Mouse (Mus musculus): ENCODE data around the gene Prr19. TPM values are rescaled to one million over a fixed set of nuclear protein-coding genes. Genes with fewer than 3 reads are reported as not detected.

The Prr19 gene
- polyA plus RNA-seq, 1 experiment from 2014 or later: 0.69 TPM

DNA sequence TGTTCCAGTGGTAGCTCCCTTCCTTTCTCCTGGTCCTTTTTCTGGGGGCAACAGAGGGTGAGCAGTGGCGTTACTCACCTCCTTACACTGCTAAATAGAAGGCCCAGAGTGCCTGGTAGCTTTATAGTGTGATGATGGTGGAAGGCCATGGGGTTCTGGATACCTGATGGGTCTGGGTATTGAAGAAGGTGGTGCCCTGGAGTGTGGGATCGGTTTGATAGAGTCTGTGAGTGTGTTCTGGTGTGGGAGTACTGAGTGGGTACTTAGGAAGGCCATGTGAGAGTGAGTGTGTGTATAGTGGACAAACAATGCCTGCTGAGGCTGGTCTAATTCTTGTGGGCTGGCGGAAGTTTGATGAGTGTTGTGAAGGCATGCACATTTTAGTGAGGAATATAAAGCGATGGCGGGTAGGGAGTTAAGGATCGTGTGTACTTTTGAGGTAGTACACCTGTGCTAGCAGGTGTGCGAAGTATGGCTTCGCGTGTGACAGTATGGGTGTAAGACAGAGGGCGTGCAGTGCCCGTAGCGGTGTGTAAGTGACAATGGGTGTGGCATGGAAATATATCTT lies 20.0 kb upstream of the Prr19 start:
- peak overlapping the region; percentile 74 for H3K4me3 ChIP-seq (ENCODE audit: low read length)
- peak overlapping the region; percentile 58 for H3K4me2 ChIP-seq (replicated peaks; ENCODE audit: low read depth, low read length)
- peaks cover 16% of the 10 kb centered on the region for H3K36me3 ChIP-seq (ENCODE audit: control insufficient read depth, insufficient read depth, low read length)
- H3K9ac ChIP-seq (ENCODE audit: low read depth, low read length): peak overlapping the region; percentile 48; the same call in 1 of the 2 replicates
- H3K27ac ChIP-seq (ENCODE audit: low read depth, low read length): peak overlapping the region; percentile 98
- no peaks in the 10 kb centered on the region for H3K9me3 ChIP-seq (ENCODE audit: control insufficient read depth, low read length)
- no peaks in the 10 kb centered on the region for H3K27me3 ChIP-seq (ENCODE audit: control insufficient read depth, insufficient read depth, low read length)
- peaks cover 49% of the 10 kb centered on the region for H3K4me1 ChIP-seq (ENCODE audit: control insufficient read depth, insufficient read depth, low read length)
- ATAC-seq (ENCODE audit: low FRiP score, low TSS enrichment): 0 out of 2 replicates have a peak, but pooled peaks have one; percentile 3
- WGBS: 24% methylated on average over 12 of the region's 12 CpGs

DNA sequence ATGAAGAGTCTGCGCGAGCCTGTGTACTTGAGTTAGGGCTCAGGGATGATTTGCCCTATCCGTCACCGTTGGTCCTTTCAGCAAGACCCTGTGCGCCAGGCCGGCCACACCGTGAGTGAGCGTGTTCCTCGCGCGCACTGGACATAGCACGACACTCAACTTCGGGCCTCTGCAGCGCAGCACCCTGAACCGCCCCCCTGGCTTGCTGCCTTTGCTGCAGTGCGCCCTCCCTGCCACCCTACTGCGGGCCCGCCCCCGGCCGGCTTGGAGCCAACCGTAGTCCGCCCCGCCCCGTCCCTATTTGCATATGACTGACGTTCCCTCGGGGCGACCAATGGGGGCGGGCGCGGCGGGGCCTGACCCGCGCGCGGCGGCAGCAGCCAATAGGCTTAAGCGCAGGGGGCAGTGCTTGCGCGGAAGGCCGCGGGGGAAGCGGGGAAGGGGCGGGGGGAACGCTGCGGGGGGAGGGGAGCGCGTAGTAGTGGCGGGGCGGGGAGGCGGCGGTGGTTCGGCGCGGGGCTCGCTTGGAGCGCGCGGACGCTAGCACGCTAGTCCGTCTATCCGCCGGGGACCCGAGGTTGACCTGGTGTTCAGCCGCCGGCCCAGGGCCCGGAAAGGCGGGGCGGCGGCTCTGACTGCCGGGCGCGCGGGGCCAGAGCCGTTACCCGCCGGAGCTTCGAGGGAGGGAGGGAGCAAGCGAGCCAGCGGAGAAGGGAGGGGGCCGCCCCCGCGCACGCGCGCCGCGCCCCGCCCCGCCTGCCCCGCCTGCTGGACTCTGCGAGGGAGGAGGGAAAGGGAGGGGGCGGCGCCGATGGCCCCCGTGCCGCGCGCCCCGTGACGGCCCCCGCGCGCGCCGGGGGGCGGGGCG lies 19.2 kb upstream of the Prr19 start:
- Histone ChIP-seq H3K27ac (ENCODE audit: low read depth, low read length) (peak overlapping the region; percentile 98), H3K27me3 (ENCODE audit: control insufficient read depth, insufficient read depth, low read length) (no peaks in the 10 kb centered on the region), H3K9ac (ENCODE audit: low read depth, low read length) (peak overlapping the region; percentile 81), H3K4me1 (ENCODE audit: control insufficient read depth, insufficient read depth, low read length) (peaks cover 49% of the 10 kb centered on the region), H3K4me2 (replicated peaks; ENCODE audit: low read depth, low read length) (peak overlapping the region; percentile 87), H3K36me3 (ENCODE audit: control insufficient read depth, insufficient read depth, low read length) (peaks cover 24% of the 10 kb centered on the region), H3K4me3 (ENCODE audit: low read length) (peak overlapping the region; percentile 74), H3K9me3 (ENCODE audit: control insufficient read depth, low read length) (no peaks in the 10 kb centered on the region)
- peak; percentile 78 for ATAC-seq (ENCODE audit: low FRiP score, low TSS enrichment)
- 1% methylated on average over 58 of the region's 108 CpGs for WGBS

DNA sequence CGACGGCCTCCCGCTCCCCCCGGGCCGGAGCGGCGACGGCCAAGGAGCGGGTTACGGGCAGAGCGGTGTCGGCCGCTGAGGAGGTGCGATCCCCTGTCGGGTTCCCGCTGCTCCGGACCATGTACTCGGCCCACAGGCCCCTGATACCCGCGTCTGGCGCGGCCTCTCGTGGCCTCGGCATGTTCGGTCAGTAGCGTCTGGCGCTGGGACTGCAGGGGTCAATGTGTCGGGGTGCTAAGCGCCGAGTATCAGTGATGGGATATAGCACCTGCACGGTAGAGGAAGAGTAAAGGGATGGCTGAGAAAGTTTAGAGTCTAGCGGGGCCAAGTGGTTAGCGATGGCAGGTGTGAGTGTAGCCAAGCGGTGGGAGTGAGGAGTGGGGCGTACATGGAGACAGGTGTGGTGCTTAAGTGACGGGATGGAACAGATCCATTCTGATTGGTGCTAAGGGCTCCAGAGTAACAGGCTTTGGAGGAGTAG lies 18.4 kb upstream of the Prr19 start:
- Histone ChIP-seq H3K27ac (ENCODE audit: low read depth, low read length) (peak overlapping the region; percentile 98), H3K4me2 (replicated peaks; ENCODE audit: low read depth, low read length) (peak overlapping the region; percentile 87), H3K27me3 (ENCODE audit: control insufficient read depth, insufficient read depth, low read length) (no peaks in the 10 kb centered on the region), H3K9me3 (ENCODE audit: control insufficient read depth, low read length) (no peaks in the 10 kb centered on the region), H3K9ac (ENCODE audit: low read depth, low read length) (peak overlapping the region; percentile 81), H3K4me3 (ENCODE audit: low read length) (peak overlapping the region; percentile 74), H3K4me1 (ENCODE audit: control insufficient read depth, insufficient read depth, low read length) (peaks cover 42% of the 10 kb centered on the region), H3K36me3 (ENCODE audit: control insufficient read depth, insufficient read depth, low read length) (peaks cover 32% of the 10 kb centered on the region)
- ATAC-seq (ENCODE audit: low FRiP score, low TSS enrichment): peak; percentile 13
- under 1% methylated on average over 28 of the region's 36 CpGs for WGBS

DNA sequence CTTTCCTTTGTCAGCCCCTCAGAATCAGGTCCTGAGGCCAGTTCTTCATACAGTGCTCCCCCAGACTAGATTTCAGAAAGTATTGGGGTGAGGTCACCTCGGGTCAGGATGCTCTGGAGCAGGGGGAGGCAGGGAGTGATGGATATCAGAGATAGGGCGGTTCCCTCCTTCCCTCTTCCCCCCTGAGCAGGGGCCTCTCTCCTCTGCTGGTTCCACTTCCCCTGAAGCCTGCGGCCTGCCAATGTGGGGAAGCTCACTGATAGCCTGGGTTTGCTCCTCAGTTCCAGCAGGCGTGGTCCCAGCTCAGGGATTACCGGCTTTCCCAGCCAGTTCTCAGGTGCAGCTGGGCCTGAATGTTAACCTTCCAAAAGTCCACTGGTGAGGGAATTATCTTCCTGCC lies 17.6 kb upstream of the Prr19 start:
- H3K4me2 ChIP-seq (replicated peaks; ENCODE audit: low read depth, low read length): peak overlapping the region; percentile 87
- H3K27me3 ChIP-seq (ENCODE audit: control insufficient read depth, insufficient read depth, low read length): no peaks in the 10 kb centered on the region
- peak overlapping the region; percentile 81; the same call in 1 of the 2 replicates for H3K9ac ChIP-seq (ENCODE audit: low read depth, low read length)
- 9% methylated on average over 5 of the region's 5 CpGs for WGBS
- peaks cover 40% of the 10 kb centered on the region for H3K36me3 ChIP-seq (ENCODE audit: control insufficient read depth, insufficient read depth, low read length)
- no peak for ATAC-seq (ENCODE audit: low FRiP score, low TSS enrichment)
- peaks cover 39% of the 10 kb centered on the region for H3K4me1 ChIP-seq (ENCODE audit: control insufficient read depth, insufficient read depth, low read length)
- H3K9me3 ChIP-seq (ENCODE audit: control insufficient read depth, low read length): no peaks in the 10 kb centered on the region
- H3K27ac ChIP-seq (ENCODE audit: low read depth, low read length): peak overlapping the region; percentile 30; the same call in 1 of the 2 replicates
- H3K4me3 ChIP-seq (ENCODE audit: low read length): peak overlapping the region; percentile 74

DNA sequence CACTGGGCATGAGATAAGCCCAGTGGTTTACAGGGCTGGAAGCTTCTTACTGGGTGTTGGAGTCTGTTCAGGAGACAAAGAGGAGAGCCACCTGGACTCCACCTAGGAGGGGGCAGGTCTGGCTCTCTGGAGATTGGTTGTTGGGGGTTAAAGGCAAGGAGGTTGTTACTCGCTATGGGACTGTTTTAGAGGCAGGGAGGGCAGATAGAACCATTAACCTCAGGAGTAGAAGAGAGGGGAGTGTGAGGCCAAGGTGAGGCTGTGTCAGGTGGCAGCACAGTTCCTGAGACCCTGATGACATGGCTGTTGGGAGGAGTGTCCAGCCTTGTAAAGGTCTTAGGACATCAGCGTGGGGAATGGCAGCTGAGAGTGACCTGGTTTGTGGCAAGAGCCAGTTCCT lies 17.0 kb upstream of the Prr19 start:
- Histone ChIP-seq H3K9me3 (ENCODE audit: control insufficient read depth, low read length) (no peaks in the 10 kb centered on the region), H3K27ac (ENCODE audit: low read depth, low read length) (0 out of 2 replicates have a peak overlapping the region, but pooled peaks have one; percentile 30), H3K36me3 (ENCODE audit: control insufficient read depth, insufficient read depth, low read length) (peaks cover 46% of the 10 kb centered on the region), H3K4me3 (ENCODE audit: low read length) (peak overlapping the region; percentile 74; the same call in 1 of the 2 replicates), H3K27me3 (ENCODE audit: control insufficient read depth, insufficient read depth, low read length) (no peaks in the 10 kb centered on the region), H3K4me1 (ENCODE audit: control insufficient read depth, insufficient read depth, low read length) (peaks cover 39% of the 10 kb centered on the region), H3K9ac (ENCODE audit: low read depth, low read length) (peak overlapping the region; percentile 81; the same call in 1 of the 2 replicates), H3K4me2 (replicated peaks; ENCODE audit: low read depth, low read length) (peak overlapping the region; percentile 87)
- ATAC-seq (ENCODE audit: low FRiP score, low TSS enrichment): no peak
- 36% methylated on average over 2 of the region's 2 CpGs for WGBS

DNA sequence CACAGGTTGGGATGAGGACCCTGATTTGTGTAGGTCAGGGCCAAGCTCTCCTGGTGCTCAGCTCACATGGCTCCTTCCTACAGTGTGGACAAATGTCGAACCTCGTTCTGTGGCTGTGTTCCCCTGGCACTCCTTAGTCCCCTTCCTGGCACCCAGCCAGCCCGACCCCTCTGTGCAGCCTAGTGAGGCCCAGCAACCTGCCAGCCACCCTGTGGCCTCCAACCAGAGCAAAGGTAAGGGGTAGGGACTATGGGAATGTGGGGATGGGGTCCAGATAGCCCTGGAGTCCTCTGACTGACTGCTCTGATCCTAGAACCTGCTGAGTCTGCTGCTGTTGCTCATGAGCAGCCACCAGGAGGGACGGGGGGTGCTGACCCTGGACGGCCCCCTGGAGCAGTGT lies 16.4 kb upstream of the Prr19 start:
- no peaks in the 10 kb centered on the region for H3K9me3 ChIP-seq (ENCODE audit: control insufficient read depth, low read length)
- no peak overlapping the region for H3K4me2 ChIP-seq (replicated peaks; ENCODE audit: low read depth, low read length)
- H3K27me3 ChIP-seq (ENCODE audit: control insufficient read depth, insufficient read depth, low read length): no peaks in the 10 kb centered on the region
- WGBS: 69% methylated on average over 5 of the region's 5 CpGs
- H3K4me3 ChIP-seq (ENCODE audit: low read length): no peak overlapping the region
- H3K27ac ChIP-seq (ENCODE audit: low read depth, low read length): no peak overlapping the region
- H3K9ac ChIP-seq (ENCODE audit: low read depth, low read length): peak overlapping the region; percentile 25; the same call in 1 of the 2 replicates
- H3K4me1 ChIP-seq (ENCODE audit: control insufficient read depth, insufficient read depth, low read length): peaks cover 34% of the 10 kb centered on the region
- no peak for ATAC-seq (ENCODE audit: low FRiP score, low TSS enrichment)
- peaks cover 52% of the 10 kb centered on the region for H3K36me3 ChIP-seq (ENCODE audit: control insufficient read depth, insufficient read depth, low read length)

DNA sequence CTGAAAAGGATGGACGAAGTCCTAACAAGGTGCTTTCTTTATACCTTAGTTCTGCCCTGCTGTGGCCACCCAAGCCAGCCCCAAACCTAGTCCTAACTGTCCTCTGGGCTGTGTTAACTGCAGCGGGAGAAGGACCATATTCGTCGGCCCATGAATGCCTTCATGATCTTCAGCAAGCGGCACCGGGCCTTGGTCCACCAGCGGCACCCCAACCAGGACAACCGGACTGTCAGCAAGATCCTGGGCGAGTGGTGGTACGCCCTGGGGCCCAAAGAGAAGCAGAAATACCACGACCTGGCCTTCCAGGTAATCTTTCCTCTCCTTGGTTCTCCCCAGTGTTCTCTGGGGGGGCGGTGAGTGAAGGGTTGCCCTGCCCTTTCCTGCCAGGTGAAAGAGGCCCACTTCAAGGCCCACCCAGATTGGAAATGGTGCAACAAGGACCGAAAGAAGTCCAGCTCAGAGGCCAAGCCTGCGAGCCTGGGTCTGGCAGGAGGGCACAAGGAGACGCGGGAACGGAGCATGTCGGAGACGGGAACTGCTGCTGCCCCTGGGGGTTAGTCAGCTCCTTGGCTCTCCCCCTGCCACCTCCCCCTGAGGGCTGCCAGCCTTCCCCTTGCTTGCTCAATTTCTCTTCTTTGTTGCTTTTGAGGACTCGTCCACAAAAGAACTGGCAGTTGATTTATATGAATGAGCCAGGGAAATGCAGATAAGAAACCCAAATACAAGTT lies 15.5 kb upstream of the Prr19 start:
- ATAC-seq (ENCODE audit: low FRiP score, low TSS enrichment): no peak
- Histone ChIP-seq H3K4me2 (replicated peaks; ENCODE audit: low read depth, low read length) (no peak overlapping the region), H3K27me3 (ENCODE audit: control insufficient read depth, insufficient read depth, low read length) (no peaks in the 10 kb centered on the region), H3K9ac (ENCODE audit: low read depth, low read length) (no peak overlapping the region), H3K36me3 (ENCODE audit: control insufficient read depth, insufficient read depth, low read length) (peaks cover 61% of the 10 kb centered on the region), H3K4me3 (ENCODE audit: low read length) (no peak overlapping the region), H3K9me3 (ENCODE audit: control insufficient read depth, low read length) (no peaks in the 10 kb centered on the region), H3K27ac (ENCODE audit: low read depth, low read length) (no peak overlapping the region), H3K4me1 (ENCODE audit: control insufficient read depth, insufficient read depth, low read length) (peaks cover 24% of the 10 kb centered on the region)
- 90% methylated on average over 20 of the region's 20 CpGs for WGBS

DNA sequence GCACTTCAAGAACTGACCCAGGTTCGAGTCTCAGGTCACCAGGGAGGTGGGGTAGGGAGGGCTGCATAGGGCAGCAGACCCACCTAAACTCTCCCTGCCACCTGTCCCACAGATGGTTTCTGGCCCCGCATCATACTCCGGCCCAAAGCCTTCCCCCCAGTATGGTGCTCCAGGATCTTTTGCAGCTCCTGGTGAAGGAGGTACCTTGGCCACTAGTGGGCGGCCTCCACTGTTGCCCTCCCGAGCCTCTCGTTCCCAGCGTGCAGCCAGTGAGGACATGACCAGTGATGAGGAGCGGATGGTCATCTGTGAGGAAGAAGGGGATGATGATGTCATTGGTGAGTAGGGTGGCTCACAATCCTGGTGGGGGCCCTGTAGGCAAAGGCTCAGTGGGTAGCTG lies 14.2 kb upstream of the Prr19 start:
- Histone ChIP-seq H3K36me3 (ENCODE audit: control insufficient read depth, insufficient read depth, low read length) (peaks cover 74% of the 10 kb centered on the region), H3K27me3 (ENCODE audit: control insufficient read depth, insufficient read depth, low read length) (no peaks in the 10 kb centered on the region), H3K9ac (ENCODE audit: low read depth, low read length) (no peak overlapping the region), H3K4me1 (ENCODE audit: control insufficient read depth, insufficient read depth, low read length) (peaks cover 14% of the 10 kb centered on the region; the same call in 1 of the 2 replicates), H3K9me3 (ENCODE audit: control insufficient read depth, low read length) (no peaks in the 10 kb centered on the region), H3K4me2 (replicated peaks; ENCODE audit: low read depth, low read length) (no peak overlapping the region), H3K4me3 (ENCODE audit: low read length) (no peak overlapping the region), H3K27ac (ENCODE audit: low read depth, low read length) (no peak overlapping the region)
- no peak for ATAC-seq (ENCODE audit: low FRiP score, low TSS enrichment)
- WGBS: 91% methylated on average over 8 of the region's 8 CpGs
